Mouse (Mus musculus) CD4-positive, CD25-positive, alpha-beta regulatory T cell, adult 2 months (primary cell): ENCODE data around the gene Bicdl1.

Experiments used
- DNase-seq: peaks from one replicate; pipeline ENCODE4 v3.0.0-alpha.2; 2012; ENCODE audit warnings: low read depth, low spot score

The Bicdl1 gene

DNA sequence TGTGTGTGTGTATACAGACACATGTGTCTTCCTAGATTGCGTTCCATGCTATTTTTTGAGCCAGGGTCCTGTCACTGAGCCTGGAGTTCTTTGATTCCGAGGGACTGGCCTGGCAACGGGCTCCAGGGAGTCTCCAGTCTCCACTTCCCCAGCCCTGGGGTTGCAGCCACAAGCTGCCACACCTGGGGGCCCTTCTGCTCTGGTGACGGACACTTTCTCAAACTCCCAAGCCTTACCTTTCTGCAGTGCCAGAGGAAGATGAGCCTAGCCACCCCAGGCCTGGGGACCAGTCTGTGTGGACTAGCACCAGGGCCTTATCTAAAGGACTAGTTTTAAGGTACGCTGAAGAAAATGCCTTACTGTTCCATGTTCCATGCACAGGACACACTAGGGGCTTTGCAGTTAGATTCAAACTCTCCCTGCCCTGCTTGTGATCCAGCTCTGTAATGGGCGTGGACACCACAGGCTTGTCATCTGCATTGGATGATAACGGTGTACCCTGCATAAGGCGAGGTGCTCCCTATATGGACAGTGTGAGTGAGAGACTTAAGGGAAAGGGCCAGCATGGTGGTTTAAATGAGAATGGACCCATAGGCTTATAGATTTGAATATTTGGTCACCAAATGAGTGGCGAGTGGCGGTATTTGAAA lies 105.1 kb downstream of the Bicdl1 start:
- DNase-seq, result no peak

DNA sequence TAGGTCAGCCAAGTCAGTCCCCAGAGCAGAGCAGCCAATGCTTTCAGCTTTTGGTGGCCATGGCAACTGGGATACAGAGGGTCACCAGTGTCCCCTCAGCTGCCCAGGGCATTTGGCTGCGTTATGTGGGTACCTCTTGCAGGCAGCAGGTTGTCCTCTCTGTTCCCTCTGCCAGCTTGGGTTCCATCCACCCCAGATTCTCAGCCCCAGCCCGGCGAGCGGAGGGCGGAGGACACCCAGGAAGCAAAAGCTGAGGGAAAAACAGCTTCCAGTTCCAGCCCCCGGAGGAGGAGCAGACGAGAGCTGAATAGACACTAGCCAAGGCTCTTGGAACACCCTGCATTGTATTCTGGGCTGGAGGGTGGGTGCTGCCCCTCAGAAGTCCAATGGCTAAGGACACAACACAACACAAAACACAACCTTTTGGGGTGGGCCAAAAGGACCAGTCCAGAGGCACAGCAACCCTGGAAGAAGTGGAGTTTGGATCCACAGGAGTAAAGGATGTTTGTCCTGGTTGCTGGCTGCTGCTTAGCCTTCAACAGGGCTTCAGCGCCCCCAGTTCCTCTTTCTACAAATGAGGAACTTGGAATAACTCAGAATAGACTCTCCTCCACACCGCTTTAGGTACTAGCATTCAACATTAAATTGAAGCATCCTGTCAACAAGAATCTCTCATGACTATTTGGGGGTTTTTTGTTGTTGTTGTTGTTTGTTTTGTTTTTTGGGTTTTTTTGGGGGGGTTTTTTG lies 107.6 kb downstream of the Bicdl1 start:
- DNase-seq, result no peak

DNA sequence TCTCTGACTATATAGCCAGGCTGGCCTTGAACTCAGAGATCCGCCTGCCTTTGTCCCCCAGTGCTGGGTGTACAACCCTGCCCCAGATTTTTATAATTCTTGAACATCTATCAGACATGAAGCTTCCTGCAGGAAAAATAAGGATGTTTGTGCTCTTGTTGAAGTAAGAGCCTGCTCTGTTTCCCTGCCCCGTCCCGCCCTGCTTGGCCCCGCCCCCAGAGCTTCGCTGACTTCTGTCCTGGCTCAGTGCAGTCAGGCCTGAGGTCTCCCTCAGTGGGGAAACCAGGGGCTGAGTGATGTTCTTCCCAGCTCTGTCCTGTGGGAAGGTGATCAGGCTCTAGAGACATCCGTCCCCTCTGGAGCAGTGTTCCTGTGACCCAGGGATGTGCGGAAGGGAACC lies 108.7 kb downstream of the Bicdl1 start:
- DNase-seq, result no peak

DNA sequence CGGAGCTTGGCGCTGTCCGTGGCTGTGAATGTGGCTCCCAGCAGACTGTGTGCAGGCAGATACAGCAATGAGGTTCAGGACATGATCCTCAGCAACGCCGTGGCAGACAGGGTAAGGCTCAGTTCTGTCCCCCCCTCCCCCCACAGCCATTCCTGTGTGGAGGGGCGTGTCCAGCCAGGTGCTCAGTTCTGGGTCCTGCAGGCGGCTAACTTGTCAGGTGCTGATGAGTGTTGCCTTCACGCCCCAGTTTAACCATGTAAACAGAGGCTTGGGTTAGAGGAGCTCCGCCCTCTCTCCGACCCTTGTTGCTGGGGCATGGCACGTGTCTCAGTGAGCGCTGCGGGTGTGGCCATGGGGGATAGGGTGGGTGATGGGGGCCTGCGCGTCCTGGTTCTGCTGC lies 111.7 kb downstream of the Bicdl1 start:
- DNase-seq, result no peak

DNA sequence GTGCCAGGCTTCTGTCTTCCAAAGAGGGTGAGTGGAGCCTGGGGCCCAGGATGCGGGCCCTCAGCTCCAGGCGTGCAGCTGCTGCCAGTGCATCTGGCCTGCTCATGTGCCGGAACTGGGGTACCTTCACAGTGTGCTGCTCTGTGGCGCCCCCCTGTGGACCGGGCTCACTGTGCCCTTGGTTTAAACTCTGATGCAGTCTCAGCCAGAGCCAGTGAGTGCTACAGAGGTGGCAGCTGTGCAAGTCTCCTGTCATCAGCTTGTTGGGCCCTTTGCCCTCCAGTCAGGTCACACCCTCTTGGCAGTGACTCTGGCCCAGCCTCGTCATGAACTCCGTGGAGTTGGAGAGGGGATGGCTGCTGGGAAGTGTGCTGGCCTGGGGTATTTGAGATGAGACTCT lies 116.5 kb downstream of the Bicdl1 start:
- DNase-seq, result peak; percentile 74

DNA sequence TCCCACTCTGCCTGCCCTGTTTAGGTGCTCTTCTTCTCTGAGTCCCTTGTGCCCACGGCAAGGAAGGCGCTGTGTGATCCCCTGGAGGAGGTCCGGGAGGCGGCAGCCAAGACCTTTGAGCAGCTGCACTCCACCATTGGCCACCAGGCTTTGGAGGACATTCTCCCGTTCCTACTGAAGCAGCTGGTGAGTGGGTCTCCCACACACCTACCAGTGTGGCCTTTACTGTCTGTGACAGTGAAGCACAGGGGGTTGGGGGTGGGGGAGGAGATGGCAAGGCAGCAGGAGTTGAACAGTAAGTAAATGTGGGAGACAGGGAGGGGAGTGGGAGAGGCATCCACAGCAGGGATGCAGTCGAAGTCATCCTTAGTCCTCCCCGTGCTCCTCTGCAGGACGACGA lies 118.1 kb downstream of the Bicdl1 start:
- DNase-seq, result no peak

DNA sequence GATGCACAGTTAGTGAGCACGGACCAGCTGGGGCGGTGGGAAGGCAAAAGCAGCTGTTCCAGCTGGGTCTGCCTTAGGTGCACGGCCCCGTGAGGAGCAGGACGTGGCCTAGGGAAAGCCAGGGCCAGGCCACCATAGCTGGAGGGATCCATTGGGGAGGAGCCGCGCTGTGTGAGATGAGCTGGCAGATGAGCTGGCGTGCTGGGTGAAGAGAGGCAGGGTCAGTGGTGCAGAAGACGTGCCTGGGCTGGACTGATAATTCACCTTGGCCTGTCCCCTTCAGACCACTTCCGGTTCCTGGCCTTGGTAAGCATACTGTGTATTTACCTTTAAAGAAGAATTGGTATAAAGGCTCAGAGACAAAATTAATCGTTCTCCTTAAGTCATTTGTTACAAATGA lies 119.9 kb downstream of the Bicdl1 start:
- DNase-seq, result no peak

DNA sequence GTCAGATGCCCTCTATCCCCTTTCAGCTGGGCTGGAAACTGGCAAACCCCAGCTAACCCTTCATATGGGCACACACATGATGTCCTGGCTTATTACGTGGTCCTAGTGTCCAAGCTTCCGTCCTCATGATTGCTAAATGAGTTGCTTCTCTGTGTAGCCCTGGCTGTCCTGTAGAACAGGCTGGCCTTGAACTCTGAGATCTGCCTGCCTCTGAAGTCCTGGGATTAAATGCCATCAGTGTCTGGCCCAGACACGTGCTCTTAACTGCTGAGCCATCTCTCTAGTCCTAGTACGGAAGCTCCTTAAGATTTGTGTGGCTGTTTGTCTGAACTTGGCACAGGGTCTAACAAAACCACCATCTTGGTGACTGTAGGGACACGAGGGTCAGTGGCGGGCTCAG lies 127.9 kb downstream of the Bicdl1 start:
- DNase-seq, result no peak
